Mouse (Mus musculus) forebrain, embryonic 14.5 days (tissue): ENCODE measurements around the gene Baiap2. TPM values are rescaled to one million over a fixed set of nuclear protein-coding genes. Genes with fewer than 3 reads are reported as not detected.
A peak's percentile ranks its signal among the peaks of the same experiment; 100 is the strongest.

ENCODE experiments used
- ATAC-seq: fragments of 200-750 bp; cut with Nextera tagmentation; 2 replicates; pipeline ENCODE4 v1.8.0; 2017; ENCODE audit warnings: mild to moderate bottlenecking, moderate library complexity
- DNase-seq: peaks from one replicate; pipeline ENCODE4 v3.0.0-alpha.2; 2015; ENCODE audit warnings: low spot score
- H3K27ac ChIP-seq: fragments of 300-500 bp; sonication (generic); 2 replicates; pipeline ENCODE4 v1.5.1; 2014; ENCODE audit warnings: low read depth, mild to moderate bottlenecking, control low read depth, low read length, moderate library complexity
- H3K27me3 ChIP-seq: fragments of 300-500 bp; sonication (generic); replicated peaks from 2 replicates; pipeline ENCODE4 v1.6.1; 2014; ENCODE audit warnings: low read length, control low read depth, mixed read lengths; ENCODE audit not compliant: control insufficient read depth, insufficient read depth
- H3K36me3 ChIP-seq: fragments of 300-500 bp; sonication (generic); 2 replicates; pipeline ENCODE4 v1.6.1; 2014; ENCODE audit warnings: low read length, control low read depth; ENCODE audit not compliant: control insufficient read depth, insufficient read depth
- H3K4me1 ChIP-seq: fragments of 300-500 bp; sonication (generic); 2 replicates; pipeline ENCODE4 v1.6.1; 2014; ENCODE audit warnings: antibody characterized with exemption, low read length, control low read depth; ENCODE audit not compliant: control insufficient read depth, insufficient read depth
- H3K4me2 ChIP-seq: fragments of 300-500 bp; sonication (generic); 2 replicates; pipeline ENCODE4 v1.6.1; 2014; ENCODE audit warnings: mild to moderate bottlenecking, control low read depth, low read length
- H3K4me3 ChIP-seq: fragments of 300-500 bp; sonication (generic); 2 replicates; pipeline ENCODE4 v1.5.1; 2014; ENCODE audit warnings: low read depth, low read length, control low read depth
- H3K9ac ChIP-seq: fragments of 300-500 bp; sonication (generic); 2 replicates; pipeline ENCODE4 v1.6.1; 2014; ENCODE audit warnings: mild to moderate bottlenecking, low read length, control low read depth, moderate library complexity
- H3K9me3 ChIP-seq: fragments of 300-500 bp; sonication (generic); replicated peaks from 2 replicates; pipeline ENCODE4 v1.6.1; 2016; ENCODE audit warnings: low read length, control low read depth, mixed read lengths; ENCODE audit not compliant: control insufficient read depth
- WGBS: fragments of 180-500 bp; shearing (Covaris S2); extraction: QIAGEN DNeasy Blood & Tissue Kit; methylation state at CpG from one replicate; pipeline ENCODE4 v1.1.7; 2014; 5-methylcytosine and 5-hydroxymethylcytosine counted together
- polyA plus RNA-seq: library from polyadenylated mRNA; unstranded; fragments of >200 nt; fragmentation: Nextera tagmentation; extraction: Ambion mirVana; gene quantifications from 2 replicates; pipeline ENCODE4 v1.2.1, GENCODE M21; 2014

The Baiap2 gene
- polyA plus RNA-seq, 1 experiment from 2014 or later: 18.7 TPM

GRCm38 (mm10) chr11:120022841-120023240, 80.3 kb downstream of the Baiap2 start:
- DNase-seq (peak; percentile 53), ATAC-seq (0 out of 2 replicates have a peak, but pooled peaks have one; percentile 46)
- Histone ChIP-seq H3K4me3 (no peak overlapping the region), H3K4me1 (peaks cover 9% of the 10 kb centered on the region), H3K27me3 (no peaks in the 10 kb centered on the region), H3K36me3 (0 out of 2 replicates have a peak, but pooled peaks cover 2% of the 10 kb centered on the region), H3K27ac (peak overlapping the region; percentile 44; the same call in 1 of the 2 replicates), H3K9ac (0 out of 2 replicates have a peak overlapping the region, but pooled peaks have one; percentile 17), H3K9me3 (no peaks in the 10 kb centered on the region), H3K4me2 (no peak overlapping the region)
- WGBS: 46% methylated on average over 12 of the region's 12 CpGs

- H3K4me1 ChIP-seq: peaks cover 9% of the 10 kb centered on the region
- no peaks in the 10 kb centered on the region for H3K36me3 ChIP-seq
- no peaks in the 10 kb centered on the region for H3K27me3 ChIP-seq
- DNase-seq (no peak), ATAC-seq (no peak)
- no peak overlapping the region for H3K4me2 ChIP-seq
- H3K9me3 ChIP-seq: no peaks in the 10 kb centered on the region
- no peak overlapping the region for H3K4me3 ChIP-seq
- no peak overlapping the region for H3K9ac ChIP-seq
- WGBS: 84% methylated on average over 3 of the region's 3 CpGs
- no peak overlapping the region for H3K27ac ChIP-seq
Observed at GRCm38 (mm10) chr11:120026941-120027340, 84.4 kb downstream of the Baiap2 start.

GRCm38 (mm10) chr11:120028319-120029092, 85.9 kb downstream of the Baiap2 start:
- Histone ChIP-seq H3K4me3 (no peak overlapping the region), H3K9me3 (no peaks in the 10 kb centered on the region), H3K4me2 (no peak overlapping the region), H3K27ac (no peak overlapping the region), H3K27me3 (no peaks in the 10 kb centered on the region), H3K36me3 (no peaks in the 10 kb centered on the region), H3K4me1 (no peaks in the 10 kb centered on the region), H3K9ac (no peak overlapping the region)
- ATAC-seq (no peak), DNase-seq (no peak)
- 79% methylated on average over 18 of the region's 18 CpGs for WGBS

- no peaks in the 10 kb centered on the region for H3K27me3 ChIP-seq
- ATAC-seq: no peak
- no peaks in the 10 kb centered on the region for H3K4me1 ChIP-seq
- no peaks in the 10 kb centered on the region for H3K36me3 ChIP-seq
- no peak overlapping the region for H3K4me3 ChIP-seq
- no peak overlapping the region for H3K9ac ChIP-seq
- no peak for DNase-seq
- H3K27ac ChIP-seq: no peak overlapping the region
- no peaks in the 10 kb centered on the region for H3K9me3 ChIP-seq
- H3K4me2 ChIP-seq: no peak overlapping the region
- WGBS: 45% methylated on average over 9 of the region's 9 CpGs
Observed at GRCm38 (mm10) chr11:120029431-120030144, 87.0 kb downstream of the Baiap2 start.

GRCm38 (mm10) chr11:120030145-120030901, 87.8 kb downstream of the Baiap2 start:
- ATAC-seq (peak; percentile 58; the same call in 1 of the 2 replicates), DNase-seq (peak; percentile 67)
- WGBS: 45% methylated on average over 10 of the region's 10 CpGs
- H3K4me3 ChIP-seq: no peak overlapping the region
- no peak overlapping the region for H3K4me2 ChIP-seq
- H3K27ac ChIP-seq: no peak overlapping the region
- no peak overlapping the region for H3K9ac ChIP-seq
- no peaks in the 10 kb centered on the region for H3K27me3 ChIP-seq
- no peaks in the 10 kb centered on the region for H3K4me1 ChIP-seq
- H3K36me3 ChIP-seq: no peaks in the 10 kb centered on the region
- H3K9me3 ChIP-seq: no peaks in the 10 kb centered on the region

GRCm38 (mm10) chr11:120032052-120032451, 89.5 kb downstream of the Baiap2 start:
- Histone ChIP-seq H3K9me3 (no peaks in the 10 kb centered on the region), H3K4me3 (no peak overlapping the region), H3K4me2 (no peak overlapping the region), H3K9ac (no peak overlapping the region), H3K27me3 (no peaks in the 10 kb centered on the region), H3K36me3 (no peaks in the 10 kb centered on the region), H3K27ac (no peak overlapping the region), H3K4me1 (no peaks in the 10 kb centered on the region)
- WGBS: 71% methylated on average over 8 of the region's 8 CpGs
- DNase-seq (no peak), ATAC-seq (no peak)

GRCm38 (mm10) chr11:120033473-120033872, 90.9 kb downstream of the Baiap2 start:
- WGBS: 68% methylated on average over 3 of the region's 3 CpGs
- H3K9me3 ChIP-seq: no peaks in the 10 kb centered on the region
- H3K4me2 ChIP-seq: no peak overlapping the region
- H3K27ac ChIP-seq: no peak overlapping the region
- no peak overlapping the region for H3K4me3 ChIP-seq
- no peak for DNase-seq
- H3K9ac ChIP-seq: no peak overlapping the region; the same call in 1 of the 2 replicates
- no peak for ATAC-seq
- no peaks in the 10 kb centered on the region for H3K27me3 ChIP-seq
- H3K36me3 ChIP-seq: no peaks in the 10 kb centered on the region
- H3K4me1 ChIP-seq: no peaks in the 10 kb centered on the region

GRCm38 (mm10) chr11:120034306-120034705, 91.7 kb downstream of the Baiap2 start:
- Histone ChIP-seq H3K9me3 (no peaks in the 10 kb centered on the region), H3K27me3 (no peaks in the 10 kb centered on the region), H3K4me3 (no peak overlapping the region), H3K9ac (no peak overlapping the region), H3K27ac (no peak overlapping the region), H3K36me3 (no peaks in the 10 kb centered on the region), H3K4me2 (no peak overlapping the region), H3K4me1 (no peaks in the 10 kb centered on the region)
- WGBS: 39% methylated on average over 3 of the region's 3 CpGs
- DNase-seq (no peak), ATAC-seq (no peak)
